Mouse (Mus musculus) stomach, postnatal 0 days (tissue): ENCODE data around the gene Olfr1141. TPM values are rescaled to one million over a fixed set of nuclear protein-coding genes. Genes with fewer than 3 reads are reported as not detected.

ENCODE experiments used
- ATAC-seq: fragments of 200-750 bp; cut with Nextera tagmentation; 2 replicates; pipeline ENCODE4 v1.8.0; 2017; ENCODE audit not compliant: low FRiP score, low TSS enrichment
- DNase-seq: peaks from one replicate; pipeline ENCODE4 v3.0.0-alpha.2; 2016; ENCODE audit warnings: low spot score
- H3K27ac ChIP-seq: fragments of 300-500 bp; sonication (generic); replicated peaks from 2 replicates; pipeline ENCODE4 v1.5.1; 2014; ENCODE audit warnings: mild to moderate bottlenecking, control low read depth
- H3K27me3 ChIP-seq: fragments of 300-500 bp; sonication (generic); 2 replicates; pipeline ENCODE4 v1.6.1; 2014; ENCODE audit warnings: low read length; ENCODE audit not compliant: control insufficient read depth, insufficient read depth
- H3K36me3 ChIP-seq: fragments of 300-500 bp; sonication (generic); 2 replicates; pipeline ENCODE4 v1.6.1; 2014; ENCODE audit warnings: low read length, mixed read lengths; ENCODE audit not compliant: control insufficient read depth, insufficient read depth
- H3K4me1 ChIP-seq: fragments of 300-500 bp; sonication (generic); replicated peaks from 2 replicates; pipeline ENCODE4 v1.6.1; 2014; ENCODE audit warnings: antibody characterized with exemption; ENCODE audit not compliant: control insufficient read depth, insufficient read depth
- H3K4me2 ChIP-seq: fragments of 300-500 bp; sonication (generic); replicated peaks from 2 replicates; pipeline ENCODE4 v1.6.1; 2014; ENCODE audit warnings: low read depth, mild to moderate bottlenecking, control low read depth, moderate library complexity
- H3K4me3 ChIP-seq: fragments of 300-500 bp; sonication (generic); 2 replicates; pipeline ENCODE4 v1.5.1; 2014; ENCODE audit warnings: low read depth, low read length, control low read depth
- H3K9ac ChIP-seq: fragments of 300-500 bp; sonication (generic); 2 replicates; pipeline ENCODE4 v1.6.1; 2014; ENCODE audit warnings: mild to moderate bottlenecking, low read length, control low read depth, mixed read lengths
- H3K9me3 ChIP-seq: fragments of 300-500 bp; sonication (generic); 2 replicates; pipeline ENCODE4 v1.6.1; 2016; ENCODE audit warnings: low read length; ENCODE audit not compliant: control insufficient read depth
- CTCF ChIP-seq: IDR thresholded peaks from 2 replicates; pipeline ENCODE4 v1.5.1; 2016; ENCODE audit warnings: antibody characterized with exemption, low read depth, mild to moderate bottlenecking, moderate library complexity
- EP300 ChIP-seq: optimal IDR thresholded peaks from 2 replicates; pipeline ENCODE3; 2016; ENCODE audit warnings: antibody characterized with exemption
- polyA plus RNA-seq: library from polyadenylated mRNA; unstranded; fragments of >200 nt; fragmentation: Nextera tagmentation; extraction: Ambion mirVana; gene quantifications from 2 replicates; pipeline ENCODE4 v1.2.1, GENCODE M21; 2015

Olfr1141 gene
- polyA plus RNA-seq, 1 experiment from 2014 or later: not detected

DNA sequence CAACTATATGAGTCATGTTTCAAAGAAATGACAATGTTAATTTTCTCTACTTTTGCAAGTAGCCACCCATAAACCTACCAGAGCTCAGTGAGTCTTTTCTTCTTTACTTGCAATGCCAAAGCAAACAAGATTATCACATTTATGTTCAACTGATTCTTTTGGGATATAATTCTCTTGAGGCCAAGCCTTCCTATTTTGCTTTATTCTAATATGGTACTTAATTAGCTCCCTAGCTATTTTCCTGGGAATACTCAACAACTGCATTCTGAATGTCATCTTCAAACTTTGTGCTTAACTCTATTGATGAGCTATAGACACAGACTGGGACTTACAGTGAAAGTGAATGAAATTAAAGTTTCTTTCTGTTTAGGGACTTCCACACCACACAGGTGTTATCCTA lies 40.7 kb downstream of the Olfr1141 start, which contains the start of gene Olfr1137:
Olfr1137 (minus strand) TSS at position 101 of the 400 bp plus-strand sequence.
- ATAC-seq: no peak
- no peaks in the 10 kb centered on the region for H3K9me3 ChIP-seq
- no peak within 1 kb of the TSS for H3K27ac ChIP-seq
- no peak within 1 kb of the TSS for H3K4me3 ChIP-seq
- no peaks in the 10 kb centered on the region for H3K36me3 ChIP-seq
- TF ChIP-seq CTCF (no peak), EP300 (no peak)
- H3K4me2 ChIP-seq: no peak within 1 kb of the TSS
- no peak for DNase-seq
- H3K9ac ChIP-seq: no peak within 1 kb of the TSS
- H3K27me3 ChIP-seq: no peaks in the 10 kb centered on the region
- H3K4me1 ChIP-seq: no peaks in the 10 kb centered on the region

Other genes starting within 250 kb of the Olfr1141 start
- not detected in 2 replicates for gene Pramel6, start 247.4 kb downstream of the Olfr1141 start, polyA plus RNA-seq
- not detected in 2 replicates for gene Olfr153, start 222.2 kb downstream of the Olfr1141 start, polyA plus RNA-seq
- gene Olfr1128, start 208.4 kb downstream of the Olfr1141 start, polyA plus RNA-seq: not detected in 2 replicates
- gene Olfr1129, start 180.1 kb downstream of the Olfr1141 start, polyA plus RNA-seq: not detected in 2 replicates
- not detected in 2 replicates for gene Olfr1130, start 147.8 kb downstream of the Olfr1141 start, polyA plus RNA-seq
- gene Olfr1131, start 126.9 kb downstream of the Olfr1141 start, polyA plus RNA-seq: not detected in 2 replicates
- not detected in 2 replicates for gene Olfr1132, start 116.5 kb downstream of the Olfr1141 start, polyA plus RNA-seq
- not detected in 2 replicates for gene Olfr1133, start 106.6 kb downstream of the Olfr1141 start, polyA plus RNA-seq
- gene Olfr1134, start 95.5 kb downstream of the Olfr1141 start, polyA plus RNA-seq: not detected in 2 replicates
- gene Olfr1135, start 80.3 kb downstream of the Olfr1141 start, polyA plus RNA-seq: not detected in 2 replicates
- not detected in 2 replicates for gene Olfr1136, start 60.0 kb downstream of the Olfr1141 start, polyA plus RNA-seq
- not detected in 2 replicates for gene Olfr1137, start 40.8 kb downstream of the Olfr1141 start, polyA plus RNA-seq
- not detected in 2 replicates for gene Olfr1138, start 14.0 kb downstream of the Olfr1141 start, polyA plus RNA-seq
- not detected in 2 replicates for gene Olfr1140, start 10.2 kb downstream of the Olfr1141 start, polyA plus RNA-seq
- not detected in 2 replicates for gene Olfr152, start 25.5 kb upstream of the Olfr1141 start, polyA plus RNA-seq
- gene Olfr1143, start 46.6 kb upstream of the Olfr1141 start, polyA plus RNA-seq: not detected in 2 replicates
- not detected in 2 replicates for gene Olfr1145, start 55.8 kb upstream of the Olfr1141 start, polyA plus RNA-seq
- gene Olfr1148, start 76.5 kb upstream of the Olfr1141 start, polyA plus RNA-seq: not detected in 2 replicates
- gene Olfr1150-ps1, start 90.0 kb upstream of the Olfr1141 start, polyA plus RNA-seq: not detected in 2 replicates
- gene Olfr1151, start 101.9 kb upstream of the Olfr1141 start, polyA plus RNA-seq: not detected in 2 replicates
- not detected in 2 replicates for gene Olfr1152, start 112.5 kb upstream of the Olfr1141 start, polyA plus RNA-seq
- gene Olfr1153, start 141.0 kb upstream of the Olfr1141 start, polyA plus RNA-seq: 0.10 TPM in 1 of 2 replicates, not detected in the other
- gene Olfr1154, start 151.2 kb upstream of the Olfr1141 start, polyA plus RNA-seq: not detected in 2 replicates
- not detected in 2 replicates for gene Olfr1155, start 191.1 kb upstream of the Olfr1141 start, polyA plus RNA-seq
- gene Olfr1156, start 199.1 kb upstream of the Olfr1141 start, polyA plus RNA-seq: not detected in 2 replicates
- not detected in 2 replicates for gene Olfr1157, start 214.3 kb upstream of the Olfr1141 start, polyA plus RNA-seq
- not detected in 2 replicates for gene Olfr74, start 220.7 kb upstream of the Olfr1141 start, polyA plus RNA-seq
- not detected in 2 replicates for gene Olfr1158, start 236.1 kb upstream of the Olfr1141 start, polyA plus RNA-seq